Mouse (Mus musculus): ENCODE measurements around the gene Gm7173. TPM values are rescaled to one million over a fixed set of nuclear protein-coding genes. Genes with fewer than 3 reads are reported as not detected.
A peak's percentile ranks its signal among the peaks of the same experiment; 100 is the strongest.

Gm7173 gene
- 0.02 TPM in 1 of 2 replicates, not detected in the other for polyA plus RNA-seq (2012; rRNA removed)

DNA sequence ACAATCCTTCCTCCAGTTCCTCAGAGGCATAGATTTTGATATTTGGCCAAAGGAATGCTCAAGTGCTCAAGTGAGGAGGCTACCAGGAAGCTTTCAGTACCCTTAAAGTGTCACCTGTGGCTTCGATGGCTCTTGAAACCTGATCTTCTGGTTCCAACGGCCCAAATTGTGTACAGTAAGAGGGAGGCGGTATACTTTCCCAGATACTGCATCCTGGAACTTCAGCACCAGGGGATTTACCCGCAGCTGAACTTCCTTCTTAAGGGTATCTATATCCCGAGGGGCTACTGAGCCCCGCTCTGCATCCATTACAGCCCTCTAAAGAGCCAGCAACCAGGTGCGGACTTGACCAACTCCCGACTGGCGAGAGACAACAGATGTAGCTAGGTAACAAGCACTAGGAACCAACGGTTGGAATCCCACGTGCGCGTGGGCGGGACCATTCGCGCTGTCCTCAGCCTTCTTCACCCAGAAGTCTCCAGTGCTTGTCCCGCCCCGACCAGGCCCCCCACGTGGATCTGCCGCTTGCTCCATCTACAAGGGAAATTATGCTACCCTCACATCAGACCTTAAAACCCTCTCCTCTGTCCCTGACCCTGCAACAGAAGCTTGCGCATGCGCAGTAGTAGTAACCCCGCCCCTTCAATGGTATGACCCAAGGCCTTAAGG, at the start of gene Gm7173:
TSS of gene Gm7173 (minus strand) at position 309 of the 669 bp plus-strand sequence.
- TF ChIP-seq POLR2A (IDR thresholded peaks at IDR 0.05; ENCODE audit: low read depth, low read length) (no peak), CTCF (conservative IDR thresholded peaks at IDR 0.05; ENCODE audit: insufficient read depth, insufficient read length, low read depth, low read length) (no peak)
- peak; percentile 29 for DNase-seq
- H3K27me3 ChIP-seq (replicated peaks; ENCODE audit: control insufficient read depth, insufficient read depth, low read length), result no peaks in the 10 kb centered on the region
- H3K4me3 ChIP-seq (ENCODE audit: insufficient read depth, low read depth, low read length), result peak within 1 kb of the TSS; percentile 38
- H3K27ac ChIP-seq (ENCODE audit: insufficient read depth, low read depth, low read length), result no peak within 1 kb of the TSS
- WGBS, result 12% methylated on average over 23 of the region's 23 CpGs
- H3K36me3 ChIP-seq (ENCODE audit: control insufficient read depth, insufficient read depth, low read length), result no peaks in the 10 kb centered on the region
- H3K4me1 ChIP-seq (ENCODE audit: control insufficient read depth, insufficient read depth, low read length), result no peaks in the 10 kb centered on the region

DNA sequence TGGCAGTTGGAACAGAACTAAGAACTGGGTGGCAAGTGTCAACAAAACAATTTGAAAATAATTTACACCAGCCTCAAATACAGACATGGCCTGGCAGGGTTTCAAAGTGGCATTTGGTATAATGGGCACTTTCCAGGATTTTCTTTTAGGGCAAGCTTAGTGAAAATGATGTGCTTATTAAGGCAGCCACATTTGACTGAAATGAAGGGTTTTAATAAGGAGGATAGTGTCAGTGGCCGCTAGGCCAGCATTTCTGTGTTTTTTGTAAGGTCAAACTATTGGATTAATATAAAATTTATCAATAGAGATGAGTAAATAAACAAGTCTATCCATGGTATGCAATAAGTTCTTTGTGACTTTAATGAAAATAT, 546 bp upstream of the Gm7173 start:
- no peak for DNase-seq
- WGBS, result 69% methylated on average over 1 of the region's 1 CpGs
- TF ChIP-seq CTCF (conservative IDR thresholded peaks at IDR 0.05; ENCODE audit: insufficient read depth, insufficient read length, low read depth, low read length) (no peak), POLR2A (IDR thresholded peaks at IDR 0.05; ENCODE audit: low read depth, low read length) (no peak)
- no peaks in the 10 kb centered on the region for H3K36me3 ChIP-seq (ENCODE audit: control insufficient read depth, insufficient read depth, low read length)
- H3K27ac ChIP-seq (ENCODE audit: insufficient read depth, low read depth, low read length), result no peak overlapping the region
- no peaks in the 10 kb centered on the region for H3K27me3 ChIP-seq (replicated peaks; ENCODE audit: control insufficient read depth, insufficient read depth, low read length)
- no peaks in the 10 kb centered on the region for H3K4me1 ChIP-seq (ENCODE audit: control insufficient read depth, insufficient read depth, low read length)
- H3K4me3 ChIP-seq (ENCODE audit: insufficient read depth, low read depth, low read length), result peak overlapping the region; percentile 38

DNA sequence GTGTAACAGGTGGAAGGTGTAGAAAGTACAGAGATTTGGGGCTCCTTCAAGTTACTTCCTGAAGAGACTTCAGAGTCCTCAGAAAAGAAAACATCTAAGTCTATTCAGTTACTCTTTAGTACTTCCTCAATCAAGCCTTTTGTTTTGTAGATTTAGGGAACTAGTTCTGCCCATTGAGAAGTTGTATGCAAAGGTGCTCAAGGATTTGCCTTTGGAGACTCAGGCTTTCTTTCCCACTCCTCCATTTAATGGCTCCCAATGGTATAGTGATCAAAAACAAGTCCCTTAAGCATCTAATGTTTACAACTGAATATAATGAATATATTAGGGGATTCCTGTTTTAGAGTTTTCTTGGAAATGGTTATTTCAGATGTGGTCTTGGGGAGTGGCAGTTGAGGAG, 200.3 kb downstream of the Gm7173 start:
- Histone ChIP-seq H3K36me3 (ENCODE audit: control insufficient read depth, insufficient read depth, low read length) (no peaks in the 10 kb centered on the region), H3K27me3 (replicated peaks; ENCODE audit: control insufficient read depth, insufficient read depth, low read length) (no peaks in the 10 kb centered on the region), H3K27ac (ENCODE audit: insufficient read depth, low read depth, low read length) (no peak overlapping the region), H3K4me1 (ENCODE audit: control insufficient read depth, insufficient read depth, low read length) (no peaks in the 10 kb centered on the region), H3K4me3 (ENCODE audit: insufficient read depth, low read depth, low read length) (no peak overlapping the region)
- no peak for DNase-seq
- TF ChIP-seq CTCF (conservative IDR thresholded peaks at IDR 0.05; ENCODE audit: insufficient read depth, insufficient read length, low read depth, low read length) (no peak), POLR2A (IDR thresholded peaks at IDR 0.05; ENCODE audit: low read depth, low read length) (no peak)

Other genes starting within 250 kb of the Gm7173 start
- gene Mageb16, start 154.2 kb upstream of the Gm7173 start, polyA plus RNA-seq (2012; rRNA removed), result not detected in 2 replicates